Mouse (Mus musculus): Measurements from ENCODE around the gene Zfc3h1. TPM values are rescaled to one million over a fixed set of nuclear protein-coding genes. Genes with fewer than 3 reads are reported as not detected.

The Zfc3h1 gene
- polyA plus RNA-seq, 1 experiment: 9.7 TPM

DNA sequence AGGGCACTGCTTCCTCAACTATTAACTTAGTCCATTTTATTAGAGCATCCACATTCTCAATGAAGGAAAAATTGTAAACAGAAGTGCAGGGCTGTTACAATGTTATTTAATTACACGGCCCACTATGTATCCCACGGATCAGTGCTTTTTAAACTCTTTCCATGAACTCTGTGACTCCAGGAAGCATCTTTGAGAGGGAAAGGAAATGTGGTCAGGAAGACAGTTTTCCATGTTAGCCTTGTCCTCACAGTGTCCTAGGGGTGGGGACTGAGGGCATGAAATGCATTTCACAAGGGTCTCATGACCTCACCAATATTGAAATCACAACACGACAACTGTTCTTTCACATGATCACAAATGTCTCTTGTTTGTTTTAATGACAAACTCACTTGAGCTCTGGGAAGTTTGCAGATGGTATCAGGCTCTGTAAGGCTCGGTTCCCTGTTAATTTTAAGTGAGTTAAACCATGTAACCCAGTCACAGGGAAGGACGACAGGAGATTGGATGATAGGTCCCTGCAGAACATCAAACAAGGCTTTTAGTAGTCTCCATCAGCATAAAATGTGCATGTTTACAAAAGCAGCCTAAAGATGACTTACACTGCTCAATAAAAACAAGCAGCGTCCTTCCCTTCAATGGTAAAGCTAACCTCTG is 72.7 kb downstream of the Zfc3h1 start:
- no peak for TF ChIP-seq GATA1 (IDR thresholded peaks at IDR 0.05; ENCODE audit: low read length)

DNA sequence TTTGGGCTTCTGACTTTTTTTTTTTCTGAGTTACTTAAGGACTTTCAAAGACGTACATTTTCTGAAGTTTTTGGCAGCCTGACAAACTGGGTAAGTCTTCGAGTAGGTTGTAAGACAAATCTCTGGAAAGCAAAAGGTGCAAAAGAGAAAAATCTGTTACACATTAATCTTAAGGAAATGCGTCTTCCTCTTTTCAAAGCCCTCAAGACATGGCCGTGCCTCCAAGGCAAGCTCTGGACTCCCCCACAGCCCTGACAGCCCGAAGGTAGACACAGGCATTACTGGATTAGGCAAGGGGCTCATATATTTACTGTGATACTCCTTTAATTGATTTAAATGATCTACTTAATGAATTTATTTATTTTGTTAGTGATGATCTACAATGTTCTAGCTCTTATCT is 77.9 kb downstream of the Zfc3h1 start:
- no peak for TF ChIP-seq GATA1 (IDR thresholded peaks at IDR 0.05; ENCODE audit: low read length)

DNA sequence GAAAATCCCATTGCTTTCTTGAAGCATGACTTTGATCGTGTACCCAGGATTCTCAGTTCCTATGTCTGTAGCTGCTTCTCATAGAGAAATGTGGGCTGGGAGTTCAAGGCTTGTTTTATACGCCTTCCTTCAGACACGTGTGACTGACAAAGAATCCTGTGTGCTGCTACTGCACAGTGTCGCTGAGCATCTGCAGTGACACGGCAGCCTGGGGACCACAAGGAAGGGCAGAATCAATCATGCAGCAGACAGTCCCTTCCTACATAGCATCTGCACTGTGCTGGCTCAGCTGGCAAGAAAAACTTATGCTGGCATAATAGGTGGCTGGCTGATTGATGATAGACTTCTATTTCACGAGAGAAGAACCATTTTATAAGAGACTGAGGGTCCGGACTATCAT is 80.3 kb downstream of the Zfc3h1 start:
- no peak for TF ChIP-seq GATA1 (IDR thresholded peaks at IDR 0.05; ENCODE audit: low read length)

DNA sequence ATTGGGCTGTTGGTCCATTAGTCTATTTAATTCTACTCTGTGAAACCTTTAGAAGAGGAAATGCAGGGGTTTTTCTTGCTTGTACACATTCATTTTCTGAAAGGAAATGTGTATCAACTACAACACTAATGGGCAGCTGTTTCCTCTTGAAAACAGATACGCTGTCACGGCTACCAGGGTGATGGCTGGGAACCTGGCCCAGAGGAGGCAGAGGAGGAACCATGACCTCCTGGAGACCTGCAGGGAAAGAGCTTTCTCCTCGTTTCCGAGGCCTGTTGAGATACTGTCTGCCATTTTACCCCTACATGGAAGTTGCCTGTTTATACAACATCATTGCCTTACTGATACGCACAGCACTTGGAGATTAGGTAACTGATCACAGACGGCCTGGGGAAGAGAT is 81.0 kb downstream of the Zfc3h1 start:
- TF ChIP-seq GATA1 (IDR thresholded peaks at IDR 0.05; ENCODE audit: low read length): no peak

DNA sequence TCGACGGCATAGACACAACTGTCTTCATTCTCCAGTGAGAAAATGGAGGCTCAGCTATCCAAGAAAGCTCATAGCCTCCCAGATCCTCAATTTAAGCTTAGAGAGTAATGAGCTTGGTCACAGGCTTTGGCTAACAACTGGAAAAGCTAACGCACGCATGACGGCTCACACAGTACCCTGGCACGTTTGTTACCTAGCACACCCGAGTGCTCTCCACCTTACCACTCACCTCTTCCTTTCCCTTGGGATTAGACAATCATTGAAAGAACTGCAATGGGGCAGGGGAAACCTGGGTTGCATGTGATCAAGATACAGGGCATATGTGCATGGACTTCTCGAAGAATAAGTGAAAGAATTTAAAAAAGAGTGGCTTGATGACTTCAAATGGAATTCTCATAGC is 83.2 kb downstream of the Zfc3h1 start:
- TF ChIP-seq GATA1 (IDR thresholded peaks at IDR 0.05; ENCODE audit: low read length): no peak

DNA sequence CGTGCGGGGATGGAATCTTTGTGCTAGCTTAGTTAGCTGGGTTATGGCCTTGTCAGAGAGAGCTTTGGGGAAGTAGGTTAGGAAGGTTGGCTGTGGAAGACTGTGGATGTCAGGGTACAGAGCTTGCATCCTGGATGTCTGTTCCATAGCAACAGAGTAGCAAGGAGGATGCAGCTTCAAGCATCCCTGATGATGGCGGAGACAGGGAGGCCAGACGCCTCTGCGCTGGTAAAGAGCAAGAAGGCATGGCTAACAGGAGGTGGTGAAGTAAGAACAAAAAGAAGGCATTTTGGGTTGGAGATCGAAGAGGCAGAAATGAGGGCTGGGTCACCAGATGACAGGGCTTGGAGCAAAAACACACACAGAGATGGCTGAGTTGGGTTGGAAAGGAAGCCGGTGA is 83.9 kb downstream of the Zfc3h1 start:
- TF ChIP-seq GATA1 (IDR thresholded peaks at IDR 0.05; ENCODE audit: low read length): no peak

DNA sequence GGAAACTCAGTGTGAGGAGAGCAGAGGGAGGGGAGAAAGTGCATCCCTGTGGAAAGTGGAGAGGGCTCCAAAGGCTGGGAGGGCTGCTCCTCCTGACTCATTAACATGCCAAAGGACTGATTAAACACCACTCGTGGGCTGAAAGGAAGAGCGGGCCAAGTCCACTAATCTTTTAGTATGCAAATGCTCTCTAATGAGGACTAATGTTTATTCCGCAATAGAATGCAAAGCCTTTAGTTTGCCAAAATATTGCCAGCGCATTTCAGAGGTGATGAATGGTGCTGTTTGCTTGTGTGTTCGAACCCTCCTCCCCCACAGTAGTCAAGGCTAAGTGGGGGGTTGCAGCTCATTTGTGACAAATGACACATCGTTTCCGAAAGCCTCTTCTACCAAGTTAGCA is 84.3 kb downstream of the Zfc3h1 start:
- no peak for TF ChIP-seq GATA1 (IDR thresholded peaks at IDR 0.05; ENCODE audit: low read length)

DNA sequence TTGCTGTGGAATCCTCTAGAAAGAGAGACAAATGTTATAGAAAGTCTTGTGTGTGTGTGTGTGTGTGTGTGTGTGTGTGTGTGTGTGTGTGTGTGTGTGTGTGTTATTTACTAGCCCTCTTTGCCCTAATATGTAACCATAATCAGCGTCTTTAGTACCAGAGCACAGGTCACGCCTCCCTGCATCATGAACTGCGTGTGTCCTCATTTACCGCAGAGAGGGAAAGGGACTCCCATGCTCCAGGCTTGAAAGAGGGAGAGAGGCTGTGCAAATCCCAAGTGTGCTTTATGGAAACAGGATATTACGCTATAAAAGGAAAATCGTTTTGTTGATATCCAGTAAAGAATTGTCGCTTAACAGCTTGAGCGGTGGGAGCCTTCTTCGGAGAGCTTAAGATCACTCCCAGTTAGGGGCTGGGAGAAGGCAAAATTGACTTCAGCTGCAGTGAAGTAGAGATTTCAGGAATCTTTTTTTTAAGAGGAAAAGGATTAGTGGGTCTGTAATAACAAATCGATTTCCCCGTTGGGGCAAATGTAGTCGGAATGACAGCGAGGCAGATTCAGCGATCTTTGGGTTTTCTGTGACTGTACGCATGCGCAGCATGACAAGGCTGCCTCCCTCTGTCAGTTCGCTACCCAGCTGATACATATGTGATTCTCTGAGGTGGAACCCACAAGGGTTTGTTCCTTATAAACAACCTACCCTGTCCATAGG is 86.0 kb downstream of the Zfc3h1 start:
- TF ChIP-seq GATA1 (IDR thresholded peaks at IDR 0.05; ENCODE audit: low read length): no peak

DNA sequence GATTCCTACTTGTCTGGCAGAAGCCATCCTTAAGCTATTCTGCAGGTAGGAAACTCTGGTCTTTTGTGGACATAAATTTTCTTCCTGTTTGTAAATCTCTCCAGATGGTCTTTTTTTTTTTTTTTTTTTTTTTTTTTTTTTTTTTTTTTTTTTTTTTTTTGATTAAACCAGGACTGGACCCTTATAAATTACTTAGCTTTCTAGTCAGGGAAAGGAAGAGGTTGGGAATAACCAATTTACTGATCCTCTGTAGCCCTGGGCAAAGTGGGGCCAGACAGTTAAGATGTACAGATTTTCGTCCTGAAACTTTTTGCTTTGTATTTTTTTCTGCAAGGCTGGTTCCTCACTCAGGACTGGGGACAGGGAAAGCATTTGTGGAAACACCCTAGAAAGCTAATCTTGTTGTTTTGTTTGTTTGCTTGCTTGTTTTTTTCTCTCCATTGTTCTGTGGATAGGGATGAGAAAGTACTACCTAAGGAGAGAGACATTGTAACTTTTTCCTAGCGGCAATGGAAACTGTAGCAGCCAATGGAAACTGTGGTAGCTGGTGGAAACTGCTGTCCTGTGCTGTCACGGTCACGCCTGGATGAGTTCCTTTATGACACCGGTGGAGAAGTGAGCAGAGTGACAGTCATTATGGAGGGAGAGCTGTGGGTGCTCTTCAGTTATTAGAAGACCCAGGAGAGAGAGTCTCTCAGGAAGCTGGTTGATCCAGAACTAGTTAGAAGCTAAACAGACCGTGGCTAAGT is 88.6 kb downstream of the Zfc3h1 start:
- no peak for TF ChIP-seq GATA1 (IDR thresholded peaks at IDR 0.05; ENCODE audit: low read length)

DNA sequence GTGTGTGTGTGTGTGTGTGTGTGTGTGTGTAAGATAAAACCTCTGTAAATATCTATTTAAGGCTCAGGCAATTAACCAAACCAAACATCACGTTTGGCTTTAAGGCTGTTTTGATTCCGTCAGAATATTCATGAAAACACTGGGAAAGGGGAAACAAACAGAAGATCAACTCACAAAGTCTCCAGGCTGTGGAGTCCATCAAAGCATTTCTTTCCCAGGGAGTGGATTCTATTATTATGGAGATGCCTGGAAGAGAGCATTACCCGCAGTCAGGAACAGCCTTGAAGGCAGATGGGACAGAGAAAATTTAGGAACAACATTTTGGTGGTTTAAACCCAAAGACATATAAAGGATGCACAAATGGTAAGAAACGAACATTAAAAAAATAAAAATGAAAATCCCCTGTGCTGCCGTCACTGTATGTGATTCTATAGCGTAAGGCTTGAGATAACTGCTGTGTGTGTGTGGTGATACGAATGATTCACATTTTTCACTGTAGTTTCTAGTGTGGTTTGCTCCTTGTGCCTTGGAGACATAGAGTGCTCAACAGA is 90.3 kb downstream of the Zfc3h1 start:
- no peak for TF ChIP-seq GATA1 (IDR thresholded peaks at IDR 0.05; ENCODE audit: low read length)

DNA sequence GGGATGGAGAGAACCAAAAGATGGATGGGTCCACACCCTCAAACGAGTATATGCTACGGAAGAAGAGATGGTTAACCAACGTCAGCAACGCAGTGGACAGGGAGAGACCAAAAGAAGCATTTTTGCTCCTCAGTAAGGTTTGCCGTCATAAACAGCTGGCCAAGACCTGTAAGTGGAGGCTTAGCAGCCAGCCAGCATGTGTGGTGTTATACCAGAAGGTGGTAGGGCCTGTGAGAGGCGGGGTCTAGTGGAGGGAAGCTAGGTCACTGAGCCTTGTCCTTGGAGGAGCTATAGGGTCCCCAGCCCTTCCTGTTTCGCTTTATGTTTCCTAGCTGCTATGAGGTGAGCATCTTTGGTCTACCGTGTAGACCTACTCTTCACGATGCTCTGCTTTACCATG is 91.7 kb downstream of the Zfc3h1 start:
- no peak for TF ChIP-seq GATA1 (IDR thresholded peaks at IDR 0.05; ENCODE audit: low read length)

DNA sequence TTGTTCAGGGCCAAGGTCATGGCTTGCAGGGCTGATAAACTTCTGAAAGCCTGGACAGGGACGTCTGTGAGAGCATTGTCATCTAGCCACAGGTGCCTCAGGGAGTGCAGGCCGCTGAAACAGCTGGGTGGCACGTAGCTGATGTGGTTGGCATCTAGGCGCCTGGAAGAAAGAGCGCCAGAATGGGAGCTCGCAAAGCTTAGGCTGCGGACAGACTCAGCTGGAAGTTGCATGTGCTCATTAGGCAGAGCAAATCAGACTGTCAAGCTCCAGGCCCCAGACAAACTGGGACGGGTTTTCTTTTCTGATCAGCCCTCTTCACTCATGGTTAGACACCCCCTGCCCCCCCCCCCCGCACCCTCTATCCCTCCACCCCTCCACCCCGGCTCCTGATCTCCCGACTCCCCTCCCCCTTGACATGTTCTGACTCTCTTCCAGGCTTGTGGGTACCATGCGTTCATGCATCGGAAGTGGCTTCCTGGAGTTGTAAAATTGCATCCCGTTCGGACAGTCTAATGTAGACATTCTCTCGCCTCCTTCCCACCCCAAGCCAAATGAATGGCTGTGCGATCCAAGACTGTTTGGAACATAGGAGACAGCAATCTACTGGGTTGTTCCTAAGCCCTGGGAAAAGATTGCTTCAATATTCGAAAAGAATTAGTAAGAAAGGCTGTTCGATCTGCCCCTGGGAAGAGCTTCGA is 93.8 kb downstream of the Zfc3h1 start:
- no peak for TF ChIP-seq GATA1 (IDR thresholded peaks at IDR 0.05; ENCODE audit: low read length)

Other genes with a start within 250 kb of the Zfc3h1 start
- gene Tph2, start 199.9 kb upstream of the Zfc3h1 start, polyA plus RNA-seq (2012): not detected in 2 replicates
- 1.4 and 1.8 TPM in 2 replicates for gene Tbc1d15, start 133.5 kb upstream of the Zfc3h1 start, polyA plus RNA-seq (2012)
- gene Rab21, start 69.4 kb upstream of the Zfc3h1 start, polyA plus RNA-seq (2012): 27.2 and 30.9 TPM in 2 replicates
- 3.0 and 3.7 TPM in 2 replicates for gene Tmem19, start 22.5 kb upstream of the Zfc3h1 start, polyA plus RNA-seq (2012)
- gene Thap2, start 516 bp upstream of the Zfc3h1 start, polyA plus RNA-seq (2012): 8.1 and 10.1 TPM in 2 replicates
- not detected in 2 replicates for gene A930009A15Rik, start 185.0 kb downstream of the Zfc3h1 start, polyA plus RNA-seq (2012)
- not detected in 2 replicates for gene Lgr5, start 202.8 kb downstream of the Zfc3h1 start, polyA plus RNA-seq (2012)

All from G1E-ER4 (cell line).